Mouse (Mus musculus): ENCODE results near the gene Smoc1.

The Smoc1 gene

DNA sequence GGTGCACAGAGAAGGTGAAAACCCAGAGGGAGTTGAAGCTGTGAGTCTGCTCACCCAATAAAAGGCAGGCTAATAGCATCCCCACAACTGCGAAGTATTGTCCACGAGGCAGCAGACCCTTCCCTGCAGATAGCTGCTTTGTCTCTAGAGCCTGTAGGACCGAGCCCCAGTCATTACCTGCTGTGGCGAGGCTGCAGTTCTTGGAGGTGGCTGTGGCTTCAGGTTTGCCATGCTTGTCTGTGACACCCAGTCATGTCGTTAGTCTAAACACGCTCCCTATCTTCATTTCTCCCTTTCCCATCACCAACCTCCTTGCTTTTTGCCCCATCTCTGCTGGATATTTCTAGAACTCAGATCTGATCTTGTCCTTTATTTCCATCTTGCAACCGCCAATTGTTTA, 66.6 kb downstream of the Smoc1 start:
- Histone ChIP-seq H3K9me3 (ENCODE audit: low read length) (no peaks in the 10 kb centered on the region), H3K27me3 (ENCODE audit: insufficient read depth, low read length) (no peaks in the 10 kb centered on the region), H3K4me3 (replicated peaks; ENCODE audit: low read length) (no peak overlapping the region), H3K4me1 (replicated peaks; ENCODE audit: low read depth, low read length) (no peaks in the 10 kb centered on the region), H3K36me3 (ENCODE audit: insufficient read depth, low read length) (peaks cover 24% of the 10 kb centered on the region)
- TF ChIP-seq POU5F1 (IDR thresholded peaks at IDR 0.05; ENCODE audit: borderline replicate concordance, low read length) (no peak), CTCF (conservative IDR thresholded peaks at IDR 0.05; ENCODE audit: low read length) (no peak), NANOG (IDR thresholded peaks at IDR 0.05; ENCODE audit: borderline replicate concordance, low read length) (no peak)

DNA sequence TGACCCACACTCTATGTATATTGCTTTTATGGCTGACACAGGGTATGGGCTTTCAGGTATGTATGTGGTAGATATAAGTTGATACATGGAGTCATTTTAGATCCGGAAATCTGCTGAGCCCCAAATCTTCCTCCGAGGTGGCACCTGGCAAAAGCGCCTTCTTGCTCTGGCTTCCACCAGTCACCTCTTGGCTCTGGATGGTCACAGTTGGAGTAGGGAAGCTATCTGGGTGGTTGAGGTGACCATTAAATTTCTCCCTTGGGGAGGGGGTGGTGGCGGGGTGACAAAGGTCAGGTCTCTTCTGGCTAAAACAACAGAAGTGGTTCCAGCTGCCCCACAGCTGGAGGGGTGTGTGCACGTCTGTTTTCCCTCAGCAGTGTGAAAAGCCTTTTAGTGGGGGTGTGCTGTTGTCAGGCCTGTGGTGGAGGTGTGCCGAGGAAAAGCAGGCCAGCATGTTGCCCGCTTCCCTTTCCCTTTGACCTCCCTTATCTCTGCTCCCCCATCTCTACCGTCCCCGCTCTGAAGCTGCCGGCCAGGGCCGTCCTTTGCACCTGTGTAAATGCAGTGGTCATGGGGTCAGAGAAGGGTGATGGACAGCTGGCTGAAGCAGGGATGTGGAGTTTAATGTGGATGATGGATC, 68.3 kb downstream of the Smoc1 start:
- no peaks in the 10 kb centered on the region for H3K9me3 ChIP-seq (ENCODE audit: low read length)
- no peaks in the 10 kb centered on the region for H3K27me3 ChIP-seq (ENCODE audit: insufficient read depth, low read length)
- peaks cover 23% of the 10 kb centered on the region for H3K36me3 ChIP-seq (ENCODE audit: insufficient read depth, low read length)
- H3K4me1 ChIP-seq (replicated peaks; ENCODE audit: low read depth, low read length), result no peaks in the 10 kb centered on the region
- TF ChIP-seq NANOG (IDR thresholded peaks at IDR 0.05; ENCODE audit: borderline replicate concordance, low read length), result no peak
- no peak overlapping the region for H3K4me3 ChIP-seq (replicated peaks; ENCODE audit: low read length)

DNA sequence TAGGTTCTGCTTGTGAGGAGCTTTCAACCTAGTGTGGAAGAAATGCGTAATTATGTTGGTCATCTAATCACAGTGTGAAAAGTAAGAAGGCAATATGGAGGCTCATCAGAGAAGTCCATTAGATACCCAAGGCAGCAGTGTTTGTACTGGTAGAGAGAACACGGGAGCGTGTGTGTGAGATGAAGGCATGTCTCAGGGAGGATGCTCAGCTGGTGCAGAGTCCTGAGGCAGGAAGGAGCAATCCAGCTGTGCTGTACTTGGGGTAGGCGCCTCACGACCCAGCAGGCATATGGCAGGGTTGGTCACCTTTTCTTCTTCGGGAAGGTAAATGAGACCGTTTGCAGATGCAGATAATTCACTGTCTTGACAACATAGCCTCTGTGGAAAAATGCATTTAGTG, 70.7 kb downstream of the Smoc1 start:
- no peaks in the 10 kb centered on the region for H3K27me3 ChIP-seq (ENCODE audit: insufficient read depth, low read length)
- peaks cover 7% of the 10 kb centered on the region; the same call in 1 of the 2 replicates for H3K36me3 ChIP-seq (ENCODE audit: insufficient read depth, low read length)
- no peaks in the 10 kb centered on the region for H3K4me1 ChIP-seq (replicated peaks; ENCODE audit: low read depth, low read length)
- no peak for TF ChIP-seq POU5F1 (IDR thresholded peaks at IDR 0.05; ENCODE audit: borderline replicate concordance, low read length)
- TF ChIP-seq CTCF (conservative IDR thresholded peaks at IDR 0.05; ENCODE audit: low read length), result no peak
- TF ChIP-seq NANOG (IDR thresholded peaks at IDR 0.05; ENCODE audit: borderline replicate concordance, low read length), result no peak
- no peak overlapping the region for H3K4me3 ChIP-seq (replicated peaks; ENCODE audit: low read length)
- H3K9me3 ChIP-seq (ENCODE audit: low read length), result no peaks in the 10 kb centered on the region

DNA sequence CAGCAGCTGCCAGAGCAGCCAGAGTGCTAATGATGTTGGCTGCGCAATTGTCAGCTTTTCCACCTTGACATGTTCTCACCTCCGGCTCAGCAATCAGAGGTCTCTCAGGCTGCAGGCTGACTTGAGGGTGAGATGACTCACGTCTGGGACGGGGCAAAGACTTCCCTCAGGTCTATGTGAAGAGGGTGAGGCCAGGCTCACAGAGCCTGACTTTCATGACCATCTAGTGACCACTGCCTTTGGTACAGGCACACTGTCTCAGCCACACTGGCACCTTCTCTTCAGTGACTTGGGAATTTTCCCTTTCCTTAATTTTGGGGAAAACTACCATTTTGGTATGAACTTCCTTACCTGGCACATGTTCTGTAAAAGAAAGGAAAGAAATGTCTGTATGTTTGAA, 71.1 kb downstream of the Smoc1 start:
- TF ChIP-seq POU5F1 (IDR thresholded peaks at IDR 0.05; ENCODE audit: borderline replicate concordance, low read length), result no peak
- TF ChIP-seq NANOG (IDR thresholded peaks at IDR 0.05; ENCODE audit: borderline replicate concordance, low read length), result no peak
- TF ChIP-seq CTCF (conservative IDR thresholded peaks at IDR 0.05; ENCODE audit: low read length), result no peak
- Histone ChIP-seq H3K36me3 (ENCODE audit: insufficient read depth, low read length) (peaks cover 7% of the 10 kb centered on the region; the same call in 1 of the 2 replicates), H3K4me3 (replicated peaks; ENCODE audit: low read length) (no peak overlapping the region), H3K9me3 (ENCODE audit: low read length) (no peaks in the 10 kb centered on the region), H3K27me3 (ENCODE audit: insufficient read depth, low read length) (no peaks in the 10 kb centered on the region), H3K4me1 (replicated peaks; ENCODE audit: low read depth, low read length) (no peaks in the 10 kb centered on the region)

DNA sequence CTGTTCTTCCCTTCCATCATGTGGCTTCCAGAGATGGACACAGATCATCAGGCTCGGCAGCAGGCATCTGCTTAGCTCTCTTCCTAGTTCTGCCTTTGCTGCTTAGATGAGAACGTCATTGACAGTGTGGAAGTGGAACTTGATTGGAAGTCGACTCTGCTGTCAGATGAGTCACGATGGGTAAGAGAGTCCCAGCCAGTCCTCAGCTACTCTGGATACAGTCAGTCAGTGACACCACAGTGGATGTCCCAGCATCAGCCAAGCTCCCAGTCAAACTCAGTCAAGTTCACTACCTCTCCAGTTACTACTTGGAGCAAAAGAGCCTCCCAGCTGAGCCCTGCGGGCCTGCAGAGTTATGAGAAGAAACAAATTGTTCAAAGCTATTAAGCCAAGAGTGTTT, 72.6 kb downstream of the Smoc1 start:
- TF ChIP-seq POU5F1 (IDR thresholded peaks at IDR 0.05; ENCODE audit: borderline replicate concordance, low read length) (no peak), NANOG (IDR thresholded peaks at IDR 0.05; ENCODE audit: borderline replicate concordance, low read length) (no peak), CTCF (conservative IDR thresholded peaks at IDR 0.05; ENCODE audit: low read length) (no peak)

DNA sequence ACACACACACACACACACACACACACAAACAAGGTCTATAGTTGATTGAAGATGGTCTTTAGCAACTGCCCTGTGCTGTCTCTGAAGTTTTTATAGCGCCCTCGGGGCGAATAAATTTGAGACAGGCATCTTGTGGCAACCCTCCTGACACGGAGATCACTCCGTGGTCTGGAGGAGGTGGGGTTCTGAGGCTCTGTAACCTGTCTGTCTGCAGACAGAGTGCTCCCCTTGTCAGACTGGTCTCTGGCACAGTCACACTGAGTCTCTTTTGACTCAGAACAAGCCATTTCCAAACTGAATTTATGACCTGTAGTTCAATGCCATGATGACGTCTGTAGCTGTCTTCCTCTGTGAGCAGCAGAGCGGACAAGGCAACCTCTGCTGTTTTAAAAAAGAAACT, 75.1 kb downstream of the Smoc1 start:
- TF ChIP-seq POU5F1 (IDR thresholded peaks at IDR 0.05; ENCODE audit: borderline replicate concordance, low read length) (no peak), NANOG (IDR thresholded peaks at IDR 0.05; ENCODE audit: borderline replicate concordance, low read length) (no peak), CTCF (conservative IDR thresholded peaks at IDR 0.05; ENCODE audit: low read length) (no peak)

More for the DNA sequence above, 72.6 kb downstream of the Smoc1 start:
- Histone ChIP-seq H3K27me3 (ENCODE audit: insufficient read depth, low read length) (no peaks in the 10 kb centered on the region), H3K9me3 (ENCODE audit: low read length) (no peaks in the 10 kb centered on the region), H3K4me1 (replicated peaks; ENCODE audit: low read depth, low read length) (no peaks in the 10 kb centered on the region), H3K36me3 (ENCODE audit: insufficient read depth, low read length) (peaks cover 7% of the 10 kb centered on the region; the same call in 1 of the 2 replicates), H3K4me3 (replicated peaks; ENCODE audit: low read length) (no peak overlapping the region)

DNA sequence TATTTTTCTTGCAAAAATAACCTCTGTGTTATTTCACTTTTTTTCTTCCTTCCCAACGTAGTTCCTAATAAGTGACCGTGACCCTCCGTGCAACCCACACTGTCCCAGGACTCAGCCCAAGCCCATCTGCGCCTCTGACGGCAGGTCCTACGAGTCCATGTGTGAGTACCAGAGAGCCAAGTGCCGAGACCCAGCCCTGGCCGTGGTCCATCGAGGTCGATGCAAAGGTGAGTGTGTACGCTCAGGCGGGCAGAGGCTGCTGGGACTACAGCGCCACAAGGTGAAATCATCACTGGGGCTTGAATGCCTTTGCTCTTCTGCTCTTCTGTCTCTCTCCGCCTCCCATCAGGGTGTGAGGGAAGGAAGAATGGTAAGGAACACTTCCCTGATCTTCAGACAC, 77.9 kb downstream of the Smoc1 start:
- TF ChIP-seq CTCF (conservative IDR thresholded peaks at IDR 0.05; ENCODE audit: low read length) (no peak), NANOG (IDR thresholded peaks at IDR 0.05; ENCODE audit: borderline replicate concordance, low read length) (no peak), POU5F1 (IDR thresholded peaks at IDR 0.05; ENCODE audit: borderline replicate concordance, low read length) (no peak)
- no peak overlapping the region for H3K4me3 ChIP-seq (replicated peaks; ENCODE audit: low read length)
- H3K9me3 ChIP-seq (ENCODE audit: low read length), result no peaks in the 10 kb centered on the region
- peaks cover 35% of the 10 kb centered on the region for H3K36me3 ChIP-seq (ENCODE audit: insufficient read depth, low read length)
- no peaks in the 10 kb centered on the region for H3K27me3 ChIP-seq (ENCODE audit: insufficient read depth, low read length)
- peaks cover 6% of the 10 kb centered on the region; the same call in 1 of the 2 replicates for H3K4me1 ChIP-seq (replicated peaks; ENCODE audit: low read depth, low read length)

More for the DNA sequence above, 75.1 kb downstream of the Smoc1 start:
- no peaks in the 10 kb centered on the region for H3K9me3 ChIP-seq (ENCODE audit: low read length)
- no peak overlapping the region for H3K4me3 ChIP-seq (replicated peaks; ENCODE audit: low read length)
- H3K27me3 ChIP-seq (ENCODE audit: insufficient read depth, low read length), result no peaks in the 10 kb centered on the region
- peaks cover 3% of the 10 kb centered on the region; the same call in 1 of the 2 replicates for H3K4me1 ChIP-seq (replicated peaks; ENCODE audit: low read depth, low read length)
- peaks cover 26% of the 10 kb centered on the region for H3K36me3 ChIP-seq (ENCODE audit: insufficient read depth, low read length)

DNA sequence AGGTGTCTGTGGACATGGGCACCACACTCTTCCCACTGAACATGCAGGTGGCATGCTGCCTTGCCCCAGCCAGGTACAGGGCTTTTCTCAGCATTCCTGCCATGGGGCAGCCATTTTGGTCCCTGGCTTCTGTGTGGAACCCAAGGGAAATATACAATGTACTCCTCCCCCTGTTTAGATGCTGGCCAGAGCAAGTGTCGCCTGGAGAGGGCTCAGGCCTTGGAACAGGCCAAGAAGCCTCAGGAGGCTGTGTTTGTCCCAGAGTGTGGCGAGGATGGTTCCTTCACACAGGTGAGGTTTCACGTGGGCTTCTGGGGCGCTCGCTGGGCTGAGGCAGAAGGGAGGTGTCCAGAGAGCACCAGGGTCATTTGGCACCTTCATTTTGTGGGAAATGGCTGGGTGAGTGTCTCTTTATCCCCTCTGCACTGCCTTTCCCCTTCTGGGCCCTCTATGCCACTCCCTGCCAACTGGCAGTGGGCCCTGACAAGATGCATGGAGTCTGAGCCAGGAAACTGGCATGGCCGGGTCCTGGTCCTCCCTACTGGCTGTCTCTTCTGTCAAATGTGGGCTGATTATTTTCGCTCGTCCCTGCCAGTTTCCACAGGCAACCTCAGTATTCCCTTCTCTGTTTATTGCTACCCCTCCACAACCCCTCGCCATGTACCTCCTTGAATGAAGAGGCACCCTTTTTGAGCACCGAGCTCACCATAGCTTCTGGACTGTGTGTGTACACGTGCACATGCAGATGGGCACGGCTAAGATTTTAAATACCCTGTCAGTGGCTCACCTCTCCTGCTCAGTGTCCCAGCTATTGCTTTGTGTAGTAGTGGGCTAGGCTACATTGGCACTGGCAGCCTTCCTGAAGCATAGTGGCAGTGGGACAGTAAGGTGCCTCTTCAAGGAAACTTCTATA, 79.4 kb downstream of the Smoc1 start:
- Histone ChIP-seq H3K9me3 (ENCODE audit: low read length) (no peaks in the 10 kb centered on the region), H3K27me3 (ENCODE audit: insufficient read depth, low read length) (no peaks in the 10 kb centered on the region), H3K4me3 (replicated peaks; ENCODE audit: low read length) (no peak overlapping the region), H3K4me1 (replicated peaks; ENCODE audit: low read depth, low read length) (peaks cover 6% of the 10 kb centered on the region; the same call in 1 of the 2 replicates), H3K36me3 (ENCODE audit: insufficient read depth, low read length) (peaks cover 35% of the 10 kb centered on the region)
- TF ChIP-seq POU5F1 (IDR thresholded peaks at IDR 0.05; ENCODE audit: borderline replicate concordance, low read length), result no peak
- TF ChIP-seq CTCF (conservative IDR thresholded peaks at IDR 0.05; ENCODE audit: low read length), result no peak
- no peak for TF ChIP-seq NANOG (IDR thresholded peaks at IDR 0.05; ENCODE audit: borderline replicate concordance, low read length)

Measured in E14TG2a.4 (cell line).